Mouse (Mus musculus): Measurements from ENCODE around the gene Ephx3. TPM values are rescaled to one million over a fixed set of nuclear protein-coding genes. Genes with fewer than 3 reads are reported as not detected.

The Ephx3 gene
- polyA plus RNA-seq (2014; fragmentation: Illumina TruSeq; extraction: RNeasy Lipid Tissue Mini Kit (QIAGEN cat#74804)) = 0.37 TPM

GRCm38 (mm10) chr17:32188863-32189636 is at the start of gene Ephx3:
TSS of gene Ephx3 (minus strand) at chr17:32189549.

DNA sequence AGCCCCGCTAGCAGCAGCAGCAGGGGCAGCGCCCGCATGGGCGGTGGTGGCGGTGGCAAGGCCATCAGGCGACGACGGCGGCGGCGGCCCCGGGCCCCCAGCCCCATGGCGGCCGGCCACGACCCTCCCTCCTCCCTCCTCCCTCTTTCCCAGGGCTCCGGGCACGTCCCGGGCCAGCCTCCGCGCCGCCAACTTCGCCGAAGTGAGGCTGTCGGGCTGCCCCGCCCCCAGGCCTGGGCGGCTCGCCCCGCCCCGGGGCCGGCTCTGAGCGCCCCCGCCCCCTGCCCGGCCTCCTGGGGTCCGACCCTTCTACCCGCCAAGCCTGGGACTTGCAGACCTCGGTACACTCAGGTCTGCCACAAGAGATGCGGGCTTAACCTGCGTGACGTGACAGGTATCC is 22.7 kb downstream of the Ephx3 start, which contains the start of gene Notch3:
Gene Notch3, minus strand, starts transcription at position 166 of the 400 bp plus-strand sequence.

Other genes starting within 250 kb of the Ephx3 start
- gene Rrp1b, start 153.4 kb downstream of the Ephx3 start, polyA plus RNA-seq (2014; fragmentation: Illumina TruSeq; extraction: RNeasy Lipid Tissue Mini Kit (QIAGEN cat#74804)) = 5.2 TPM
- gene Hsf2bp, start 153.2 kb downstream of the Ephx3 start, polyA plus RNA-seq (2014; fragmentation: Illumina TruSeq; extraction: RNeasy Lipid Tissue Mini Kit (QIAGEN cat#74804)) = 1.5 TPM
- 1.3 TPM for gene Notch3, start 22.7 kb downstream of the Ephx3 start, polyA plus RNA-seq (2014; fragmentation: Illumina TruSeq; extraction: RNeasy Lipid Tissue Mini Kit (QIAGEN cat#74804))
- gene Brd4, start 95.2 kb upstream of the Ephx3 start, polyA plus RNA-seq (2014; fragmentation: Illumina TruSeq; extraction: RNeasy Lipid Tissue Mini Kit (QIAGEN cat#74804)) = 46.2 TPM
- gene Akap8, start 131.7 kb upstream of the Ephx3 start, polyA plus RNA-seq (2014; fragmentation: Illumina TruSeq; extraction: RNeasy Lipid Tissue Mini Kit (QIAGEN cat#74804)) = 99.0 TPM
- gene Akap8l, start 161.1 kb upstream of the Ephx3 start, polyA plus RNA-seq (2014; fragmentation: Illumina TruSeq; extraction: RNeasy Lipid Tissue Mini Kit (QIAGEN cat#74804)) = 15.4 TPM
- 4.0 TPM for gene Wiz, start 199.9 kb upstream of the Ephx3 start, polyA plus RNA-seq (2014; fragmentation: Illumina TruSeq; extraction: RNeasy Lipid Tissue Mini Kit (QIAGEN cat#74804))
- not detected for gene Rasal3, start 214.0 kb upstream of the Ephx3 start, polyA plus RNA-seq (2014; fragmentation: Illumina TruSeq; extraction: RNeasy Lipid Tissue Mini Kit (QIAGEN cat#74804))
- gene Pglyrp2, start 234.6 kb upstream of the Ephx3 start, polyA plus RNA-seq (2014; fragmentation: Illumina TruSeq; extraction: RNeasy Lipid Tissue Mini Kit (QIAGEN cat#74804)) = not detected

All from ovary, adult 10 weeks (tissue).